Mouse (Mus musculus) mature B cell (primary cell): Measurements from ENCODE around the gene Fgl2.

Experiments
- in situ Hi-C: fragments of 300-500 bp; cut with MboI; formaldehyde crosslinking; loops from 2 replicates; pipeline ENCODE4 v1.14.3; 2019

Gene Fgl2

DNA sequence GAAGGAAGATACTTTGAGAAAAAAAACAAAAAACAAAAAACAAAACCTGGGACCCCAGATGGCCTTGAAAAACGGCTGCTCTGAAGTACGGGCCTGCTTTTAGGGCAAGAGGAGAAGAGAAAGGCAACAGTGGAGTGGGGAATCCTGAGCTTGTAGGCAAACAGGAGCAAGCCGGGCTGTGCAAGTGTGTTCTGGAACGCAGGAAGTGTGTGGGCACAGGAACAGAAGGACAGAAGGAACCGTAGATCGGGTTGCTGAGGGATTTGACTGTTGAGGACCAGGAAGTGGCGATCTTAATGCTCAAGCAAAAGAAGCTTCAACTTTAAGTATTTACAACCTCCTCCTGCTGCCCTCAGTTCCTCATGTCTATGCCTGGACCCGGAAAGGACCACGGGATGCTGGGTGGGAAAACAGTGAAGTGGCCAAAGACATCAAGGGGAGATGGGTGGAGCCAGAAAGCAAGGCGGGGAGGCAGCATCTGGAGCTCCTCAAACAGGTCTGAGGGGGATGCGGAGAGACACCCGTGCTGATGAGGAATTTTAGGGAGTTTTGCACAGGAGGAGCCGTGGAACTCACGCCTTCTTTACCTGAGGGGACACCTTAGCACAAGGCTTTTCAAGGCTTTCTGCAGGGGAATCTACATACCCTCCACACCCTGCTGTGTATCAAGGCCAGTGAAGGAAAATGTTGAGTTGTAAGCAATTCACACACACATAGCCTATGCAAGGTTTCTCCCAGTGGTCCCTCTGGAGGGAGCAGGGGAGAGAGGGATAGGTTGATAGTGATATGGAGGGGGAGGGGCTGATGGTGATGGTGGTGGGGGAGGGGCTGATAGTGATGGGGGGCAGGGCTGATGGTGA lies 11.2 kb downstream of the Fgl2 start:
- in situ Hi-C loops = no loop called here

DNA sequence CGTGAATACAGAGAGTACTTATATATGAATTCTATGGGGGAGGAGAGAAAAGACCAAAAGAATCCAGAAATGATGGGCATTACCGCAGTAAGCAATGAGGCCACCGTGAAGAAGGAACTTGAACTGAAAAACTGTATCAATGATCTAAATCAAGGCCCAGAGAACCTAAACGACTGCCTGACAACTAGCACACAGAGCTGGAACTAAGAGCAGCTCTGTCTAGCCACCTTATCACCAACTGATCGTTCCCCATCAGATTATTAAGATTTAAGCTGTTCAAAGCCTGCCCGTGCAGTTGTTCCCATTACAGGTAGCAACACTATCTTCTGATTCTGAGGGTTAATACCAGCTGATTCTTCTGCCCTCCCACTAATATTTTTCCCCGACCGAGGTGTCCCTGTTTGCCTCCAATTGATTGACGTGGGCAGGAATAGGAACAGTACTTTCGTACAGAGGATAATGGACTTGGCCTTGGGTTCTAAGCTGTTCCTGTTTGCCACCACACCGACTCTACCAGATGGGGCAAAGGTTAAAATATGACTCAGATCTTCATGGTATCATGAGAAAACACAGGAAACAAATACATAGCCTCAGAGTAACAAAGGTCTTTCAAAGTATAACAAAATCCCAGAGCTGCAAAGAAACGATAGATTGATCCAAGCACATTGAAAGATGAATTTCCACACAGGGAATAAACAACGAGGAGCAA lies 12.0 kb downstream of the Fgl2 start:
- in situ Hi-C loops = no loop called here

DNA sequence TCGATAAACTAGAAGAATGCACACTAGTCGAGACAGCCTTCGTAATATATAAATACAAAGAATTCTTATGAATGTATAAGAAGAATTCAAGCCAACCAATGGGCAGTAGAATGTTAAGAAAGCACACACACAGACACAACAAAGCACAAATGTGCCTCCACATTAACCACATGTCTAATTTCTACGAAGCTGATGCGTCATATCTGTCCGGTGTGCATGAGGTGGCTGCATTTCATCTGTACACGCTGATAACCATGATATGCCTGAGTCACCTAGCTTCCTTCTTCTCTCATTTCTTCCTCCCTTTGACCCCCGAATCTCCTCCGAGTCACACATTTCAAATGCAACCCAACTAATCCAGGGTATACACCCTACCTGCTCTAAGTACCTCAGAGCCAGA lies 12.5 kb downstream of the Fgl2 start:
- in situ Hi-C loops = no loop called here

DNA sequence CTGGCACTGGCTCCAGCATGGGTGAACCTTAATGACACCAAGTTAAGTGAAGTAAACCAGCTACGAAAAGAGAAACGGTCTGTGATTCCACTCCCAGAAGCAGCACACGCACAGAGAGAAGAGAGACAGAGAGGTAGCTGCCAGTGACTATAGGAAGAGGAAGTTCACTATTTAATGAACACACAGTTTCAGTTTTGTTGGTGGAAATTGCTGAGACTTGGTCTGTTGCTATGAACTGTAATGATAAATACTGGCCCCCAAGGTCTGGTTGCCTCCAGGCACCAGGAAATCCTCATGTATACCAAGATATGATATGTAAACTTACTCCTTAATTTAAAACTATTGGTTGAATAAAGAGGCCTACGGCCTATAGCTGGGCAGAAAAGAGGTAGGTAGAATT lies 14.0 kb downstream of the Fgl2 start:
- in situ Hi-C loops = no loop called here

DNA sequence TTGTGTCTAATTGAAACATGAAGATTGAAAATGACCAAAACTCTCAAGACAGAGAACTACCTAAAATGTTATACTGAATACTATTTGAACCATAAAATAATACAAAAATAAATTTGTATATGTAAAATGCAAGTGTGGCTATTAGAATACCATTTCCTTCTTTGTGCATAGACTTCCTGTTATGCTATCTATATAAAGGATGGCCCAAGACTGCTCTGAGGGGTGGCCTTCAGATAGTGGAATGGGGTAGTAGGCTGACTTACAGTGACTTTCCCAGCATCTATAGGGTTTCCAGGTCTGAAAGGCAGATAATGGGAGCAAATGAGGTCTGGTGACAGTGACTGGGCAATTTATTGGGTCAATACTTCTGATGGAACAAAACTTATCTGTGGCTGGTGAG lies 14.9 kb downstream of the Fgl2 start:
- in situ Hi-C loops = no loop called here

DNA sequence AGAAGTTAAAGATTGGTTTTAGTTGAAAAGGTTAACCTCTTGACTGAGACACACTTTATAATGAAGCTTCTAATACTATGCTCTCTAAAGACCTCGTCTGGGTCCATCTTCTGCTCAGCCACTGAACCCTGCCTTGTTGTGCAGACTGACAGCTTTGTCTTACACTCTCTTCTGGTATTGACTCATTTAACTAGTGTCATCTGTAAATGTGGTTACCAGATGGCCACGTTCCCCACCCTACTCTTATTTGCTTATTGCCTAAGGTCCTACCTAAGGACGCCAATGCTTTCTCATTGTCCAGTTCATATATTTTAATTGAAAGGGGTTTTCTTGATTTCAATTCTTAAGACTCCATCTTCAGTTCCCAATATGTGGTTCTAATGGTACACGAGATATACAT lies 16.4 kb downstream of the Fgl2 start:
- in situ Hi-C loops = no loop called here

DNA sequence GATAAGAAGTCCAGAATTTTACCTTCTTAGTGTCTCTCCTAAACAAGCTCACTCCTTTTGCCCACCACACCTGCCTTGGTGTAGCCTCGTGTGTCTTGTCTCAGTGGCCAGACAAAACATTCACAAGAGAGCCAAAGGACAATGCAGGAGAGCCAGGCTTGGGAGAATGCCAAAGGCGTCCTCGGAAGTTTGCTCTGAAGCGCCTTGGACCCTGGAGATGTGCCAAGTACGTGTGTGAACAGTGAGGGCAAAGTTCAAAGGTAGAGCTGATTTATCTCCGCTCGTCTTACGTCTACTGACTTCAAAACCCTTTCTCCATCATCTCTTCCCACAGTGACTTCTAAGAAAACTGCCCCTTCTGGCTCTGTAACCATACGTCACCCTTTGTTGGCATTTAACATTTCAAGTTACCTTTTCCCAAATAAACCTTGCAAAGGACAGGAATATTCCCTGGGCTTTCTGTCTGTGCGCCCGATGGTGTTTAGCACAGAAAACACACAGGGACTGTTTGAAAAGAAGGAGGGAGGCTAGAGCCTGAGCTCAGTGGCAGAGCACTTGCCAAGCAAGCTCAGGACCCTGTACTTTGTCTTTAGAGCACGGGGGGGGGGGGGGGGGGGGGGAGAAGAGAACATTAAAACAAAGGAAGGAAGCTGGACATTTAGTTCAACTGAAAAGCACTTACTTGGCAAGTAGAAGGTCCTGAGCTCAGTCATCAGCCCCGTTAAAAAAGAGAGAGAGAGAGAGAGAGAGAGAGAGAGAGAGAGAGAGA lies 19.4 kb downstream of the Fgl2 start:
- in situ Hi-C loops = no loop called here

DNA sequence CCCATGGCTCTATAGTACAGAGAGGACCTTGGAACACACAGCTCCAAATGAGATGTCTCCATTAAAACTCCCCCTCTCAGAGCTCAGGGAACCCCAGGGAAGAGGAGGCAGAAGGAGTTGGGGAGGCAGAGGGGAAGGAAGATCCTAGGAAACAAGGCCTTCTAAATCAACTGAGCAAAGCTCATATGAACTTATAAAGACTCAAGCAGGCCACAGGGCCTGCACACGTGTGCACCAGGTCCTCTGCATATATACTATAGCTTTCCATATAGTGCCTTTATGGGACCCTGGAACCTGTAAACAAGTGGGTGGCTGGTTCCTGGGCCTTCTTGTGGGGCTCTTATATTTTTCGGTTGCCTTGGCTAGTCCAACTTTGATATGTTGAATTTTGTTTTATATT lies 22.1 kb downstream of the Fgl2 start:
- in situ Hi-C loops = no loop called here

DNA sequence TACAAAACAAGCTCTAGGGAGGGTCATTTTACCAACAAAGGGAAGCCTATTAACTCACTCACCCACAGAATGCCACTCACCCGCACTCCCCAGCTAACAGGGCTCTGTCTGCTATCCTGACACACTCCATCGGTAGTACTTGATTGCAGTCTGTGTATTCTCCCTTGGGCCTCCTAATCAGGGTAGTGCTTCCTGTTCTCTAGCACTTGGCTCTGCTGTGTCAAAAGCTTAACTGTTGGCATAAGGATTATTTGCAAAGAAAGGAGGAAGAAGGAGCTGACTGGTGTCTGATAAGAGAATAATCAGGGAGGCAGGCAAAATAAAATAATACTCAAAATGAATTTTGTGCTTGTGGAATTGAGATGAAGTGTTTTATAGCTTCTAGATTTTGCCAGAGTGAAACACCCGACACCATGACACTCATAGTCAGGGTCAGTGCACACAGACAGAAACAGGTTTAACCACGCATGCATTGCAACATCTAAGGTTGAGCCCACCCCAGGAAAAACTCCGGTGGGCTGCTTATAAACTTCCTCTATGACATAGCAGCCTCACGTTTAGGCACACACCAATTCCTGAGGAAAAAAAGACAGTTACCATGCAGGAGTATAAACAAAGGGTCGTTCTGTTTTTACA lies 22.9 kb downstream of the Fgl2 start:
- in situ Hi-C loops = no loop called here

DNA sequence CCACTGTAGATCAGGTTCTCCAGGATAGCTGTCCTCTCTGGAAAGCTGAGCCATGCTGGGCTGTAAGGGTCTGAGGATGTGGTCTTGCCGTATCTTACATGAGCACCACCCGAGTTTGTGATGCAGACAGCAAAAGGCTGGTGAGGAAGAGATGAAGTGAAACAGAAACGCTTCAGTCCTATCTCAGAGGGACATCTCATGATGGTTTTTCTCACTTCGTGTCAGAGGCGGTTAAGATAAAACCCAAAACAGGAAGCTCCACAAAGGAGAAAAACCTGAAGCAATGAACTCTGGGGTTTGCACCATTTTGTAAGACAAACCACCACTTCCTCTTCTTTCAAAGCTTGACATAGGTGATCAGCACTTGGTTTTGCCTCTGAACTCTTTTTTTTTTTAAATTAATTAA lies 38.8 kb downstream of the Fgl2 start:
- in situ Hi-C loops = no loop called here

DNA sequence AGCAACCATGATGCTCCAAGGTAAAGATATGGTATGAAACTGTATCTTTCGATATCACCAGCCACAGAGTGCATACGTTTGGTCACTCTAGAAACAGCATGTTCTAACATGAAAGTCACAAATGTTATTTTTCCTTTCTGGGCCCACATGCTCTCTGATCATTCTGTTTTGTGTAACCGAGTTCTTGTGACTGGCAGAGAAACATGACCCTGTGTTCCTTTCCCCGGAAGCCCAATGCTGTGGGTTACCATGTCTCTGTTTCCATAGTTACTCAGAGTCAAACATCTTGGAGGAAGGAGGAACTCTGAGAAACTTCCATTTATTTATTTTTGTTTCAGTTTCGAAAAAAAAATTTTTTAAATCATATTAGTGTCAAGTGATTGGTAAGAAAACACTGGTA lies 39.6 kb downstream of the Fgl2 start:
- in situ Hi-C loops = no loop called here

DNA sequence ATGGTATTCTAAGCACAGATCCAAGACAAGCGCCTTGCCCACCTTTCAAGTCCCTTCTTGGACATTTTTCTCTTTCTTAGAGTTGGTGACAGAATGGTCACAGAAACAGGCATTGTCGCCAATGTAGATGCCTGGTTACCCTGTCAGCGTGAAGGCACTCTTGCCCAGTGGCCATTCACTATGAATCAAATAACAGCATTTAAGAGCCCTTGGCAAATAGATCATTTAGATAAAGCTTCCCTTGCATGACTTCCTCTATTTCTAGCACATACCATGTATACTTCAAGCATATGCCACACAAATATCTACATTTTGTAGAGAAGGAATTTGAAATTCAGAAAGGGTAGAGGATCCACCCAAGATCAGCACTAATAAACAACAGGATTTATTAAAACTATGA lies 40.9 kb downstream of the Fgl2 start:
- in situ Hi-C loops = no loop called here

DNA sequence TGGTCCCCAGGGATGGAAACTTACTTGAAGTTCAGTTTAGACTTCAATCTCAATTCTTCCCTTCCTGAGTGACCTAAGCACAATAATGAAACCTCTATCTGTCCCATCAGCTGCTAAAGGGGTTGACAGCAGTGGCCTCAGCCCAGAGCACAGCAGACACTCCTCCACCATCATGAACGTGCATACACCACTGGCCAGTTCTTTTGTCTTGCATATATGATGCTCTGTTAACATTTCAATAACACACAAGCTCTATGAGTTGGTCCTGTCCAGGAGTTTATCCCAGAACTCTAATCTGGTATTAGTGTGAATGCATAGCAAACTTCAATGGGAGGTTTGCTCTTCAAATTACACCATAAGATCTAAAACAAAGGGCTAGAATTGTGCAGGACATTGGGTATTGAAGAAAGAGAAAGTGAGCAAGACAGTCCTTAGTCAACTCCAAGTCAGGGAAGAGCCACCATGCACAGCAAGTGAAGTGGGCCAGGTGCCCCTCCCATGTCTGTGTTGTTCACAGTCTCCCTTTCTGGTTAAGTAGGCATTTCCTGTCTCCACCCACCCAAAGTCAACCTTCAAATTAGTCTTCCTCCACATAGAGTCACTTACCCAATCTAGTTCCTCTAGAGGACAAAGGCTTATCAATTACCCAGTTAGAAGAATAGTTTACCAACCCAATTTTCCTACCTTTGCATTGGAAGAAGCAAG lies 41.8 kb downstream of the Fgl2 start:
- in situ Hi-C loops = no loop called here

DNA sequence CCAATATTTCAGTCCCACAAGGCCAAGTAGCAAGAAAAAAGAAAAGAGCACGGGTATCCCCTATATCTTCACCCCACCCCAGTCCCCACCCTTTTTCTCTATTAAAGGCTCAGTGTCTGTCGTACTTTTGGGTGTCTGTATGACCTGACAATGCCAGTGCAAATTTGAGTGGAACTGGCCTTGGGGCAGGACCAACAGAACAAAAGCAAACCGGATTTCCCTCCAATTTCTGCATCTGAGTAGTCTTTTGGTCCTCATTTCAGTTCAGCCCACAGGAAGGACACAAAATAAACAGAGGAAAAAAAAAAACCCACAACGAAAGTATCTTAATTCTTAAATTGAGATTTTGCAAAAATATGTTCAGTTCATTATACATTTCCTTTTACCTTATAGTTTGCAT lies 46.2 kb downstream of the Fgl2 start:
- in situ Hi-C loops = loop anchor here (5.0 kb wide), 1 partner anchor 86 kb away; no protein-coding TSS in a partner anchor

DNA sequence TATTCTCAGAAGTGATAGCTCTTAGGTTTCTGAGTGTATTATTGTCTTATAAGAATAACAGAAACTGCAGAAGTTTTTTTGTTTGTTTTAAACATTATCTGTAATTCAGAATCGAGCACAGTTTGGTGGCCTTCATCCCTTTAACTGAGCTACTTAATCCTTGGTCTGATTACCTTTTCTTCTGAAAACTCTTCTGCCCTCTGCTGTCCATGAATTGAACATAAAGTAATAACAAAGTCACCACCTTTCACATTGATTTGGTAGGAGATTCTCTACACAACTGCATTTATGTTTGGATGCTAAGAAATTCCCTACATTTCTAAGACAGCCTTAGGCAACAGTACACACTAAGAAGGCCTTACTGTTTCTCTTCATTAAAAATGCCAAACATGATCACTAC lies 48.2 kb downstream of the Fgl2 start:
- in situ Hi-C loops = no loop called here

DNA sequence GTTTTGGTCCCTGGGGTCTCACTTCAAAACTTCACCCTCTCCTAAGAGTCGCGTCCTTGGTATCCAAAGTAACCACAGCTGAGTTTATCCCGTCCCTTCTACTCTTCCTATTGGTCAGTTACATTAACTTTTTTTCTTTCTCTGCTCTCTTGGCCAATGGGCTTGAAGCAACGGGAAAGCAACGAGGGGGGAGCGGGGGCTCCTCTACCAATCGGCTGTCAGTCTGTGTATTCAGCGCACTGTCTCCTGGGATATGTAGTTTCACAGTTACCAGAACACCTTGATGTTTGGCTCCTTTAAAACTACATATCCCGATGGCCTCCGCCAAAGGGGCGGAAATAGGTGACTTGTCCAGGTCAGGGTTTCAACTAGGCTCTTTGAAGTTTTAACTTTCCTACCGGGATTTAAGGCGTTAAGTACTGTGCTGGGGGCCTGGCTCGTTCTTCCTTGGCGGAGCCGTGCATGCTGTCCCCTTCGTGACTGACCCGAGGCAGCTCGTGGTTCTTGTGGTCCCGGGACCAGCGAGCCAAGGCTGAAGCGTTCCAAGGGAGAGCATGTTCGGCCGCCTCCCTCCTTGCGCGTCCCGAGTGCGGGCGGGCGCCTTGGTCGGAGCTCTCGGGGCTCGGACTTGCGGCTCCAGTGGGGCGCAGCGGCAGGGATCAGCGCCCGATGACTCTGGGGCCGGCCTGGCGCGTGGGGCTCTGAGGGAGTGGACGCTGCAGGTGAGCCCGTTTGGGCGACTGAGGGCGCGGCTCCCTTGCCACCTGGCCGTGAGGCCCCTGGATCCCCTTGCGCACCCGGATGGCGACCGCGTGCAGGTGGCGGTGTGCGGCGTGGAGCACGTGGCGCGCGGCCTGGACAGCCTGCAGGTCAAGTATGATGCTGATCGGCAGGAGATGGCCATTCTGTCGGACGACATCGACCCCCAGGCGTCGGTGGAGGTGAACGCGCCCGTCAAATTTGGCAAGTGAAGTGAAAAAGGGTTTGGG lies 52.5 kb downstream of the Fgl2 start, which contains the start of the genes Ccdc146 and Fam185a:
Ccdc146 (minus strand) TSS at position 64 of the 989 bp plus-strand sequence.
Fam185a (plus strand) TSS at position 345 of the 989 bp plus-strand sequence.
- in situ Hi-C loops = loop anchor here (25.0 kb wide), 1 partner anchor 162 kb away; no protein-coding TSS in a partner anchor

DNA sequence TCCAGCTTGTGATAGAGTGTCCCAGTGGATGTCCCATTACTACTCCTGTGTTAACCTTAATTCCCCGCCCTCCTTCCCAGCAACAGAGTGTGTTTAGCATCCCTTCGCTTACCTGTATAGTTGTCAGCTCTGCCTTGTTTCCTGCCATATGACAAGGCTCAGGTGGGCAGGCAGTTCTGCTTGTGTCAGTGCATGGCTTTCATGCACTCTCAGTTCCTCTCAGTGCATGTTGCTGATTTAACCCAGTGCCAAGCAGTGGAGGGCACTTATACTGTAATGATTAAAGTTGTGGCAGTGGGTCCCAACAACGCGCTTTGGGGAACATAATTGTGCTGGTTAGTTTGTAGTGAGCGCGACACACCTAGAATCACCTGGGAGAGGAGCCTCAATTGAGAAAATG lies 54.2 kb downstream of the Fgl2 start:
- in situ Hi-C loops = loop anchor here (25.0 kb wide), 1 partner anchor 161 kb away; no protein-coding TSS in a partner anchor
